Mouse (Mus musculus): Measurements from ENCODE around the gene Ola1.

GRCm38 (mm10) chr2:73264611-73265195 is 46.0 kb upstream of the Ola1 start:
- TF ChIP-seq CTCF (IDR thresholded peaks at IDR 0.05; ENCODE audit: control insufficient read depth, insufficient read depth, insufficient replicate concordance, low read depth, low read length) (no peak), POLR2A (IDR thresholded peaks at IDR 0.05; ENCODE audit: control insufficient read depth, low read depth, low read length) (no peak)

All from testis, adult 2 months (tissue).